Mouse (Mus musculus): Measurements from ENCODE around the gene Nrxn1.
"Not testable (repeated sequence)": the region's sequence is repeated elsewhere in the genome, so short reads cannot be mapped to it uniquely, and the experiment has no call there.

- TF ChIP-seq CTCF, POLR2A (IDR thresholded peaks at IDR 0.05; ENCODE audit: insufficient read depth, low read depth, low read length): not testable (repeated sequence)
Measured at GRCm38 (mm10) chr17:90235674-90236073, 857.2 kb downstream of the Nrxn1 start.
